Mouse (Mus musculus) liver, embryonic 15.5 days (tissue): ENCODE measurements around the gene Drp2. TPM values are rescaled to one million over a fixed set of nuclear protein-coding genes. Genes with fewer than 3 reads are reported as not detected.

Source experiments
- ATAC-seq: fragments of 200-750 bp; cut with Nextera tagmentation; 2 replicates; pipeline ENCODE4 v1.8.0; 2017; ENCODE audit warnings: moderate number of reproducible peaks, mild to moderate bottlenecking, moderate library complexity; ENCODE audit not compliant: insufficient read depth
- H3K27ac ChIP-seq: fragments of 300-500 bp; sonication (generic); replicated peaks from 2 replicates; pipeline ENCODE4 v1.5.1; 2015; ENCODE audit warnings: mild to moderate bottlenecking, inconsistent platforms
- H3K27me3 ChIP-seq: fragments of 300-500 bp; sonication (generic); 2 replicates; pipeline ENCODE4 v1.6.1; 2015; ENCODE audit warnings: mild to moderate bottlenecking, inconsistent platforms
- H3K36me3 ChIP-seq: fragments of 300-500 bp; sonication (generic); replicated peaks from 2 replicates; pipeline ENCODE4 v1.6.1; 2015; ENCODE audit warnings: moderate library complexity, mild to moderate bottlenecking, inconsistent platforms
- H3K4me1 ChIP-seq: fragments of 300-500 bp; sonication (generic); replicated peaks from 2 replicates; pipeline ENCODE4 v1.6.1; 2015; ENCODE audit warnings: inconsistent platforms
- H3K4me2 ChIP-seq: fragments of 300-500 bp; sonication (generic); 2 replicates; pipeline ENCODE4 v1.6.1; 2015; ENCODE audit warnings: moderate library complexity, mild to moderate bottlenecking, inconsistent platforms
- H3K4me3 ChIP-seq: fragments of 300-500 bp; sonication (generic); replicated peaks from 2 replicates; pipeline ENCODE4 v1.5.1; 2015; ENCODE audit warnings: mild to moderate bottlenecking, inconsistent platforms
- H3K9ac ChIP-seq: fragments of 300-500 bp; sonication (generic); 2 replicates; pipeline ENCODE4 v1.6.1; 2015; ENCODE audit warnings: moderate library complexity, mild to moderate bottlenecking, inconsistent platforms
- H3K9me3 ChIP-seq: fragments of 300-500 bp; sonication (generic); replicated peaks from 2 replicates; pipeline ENCODE4 v1.6.1; 2016; ENCODE audit warnings: inconsistent platforms
- WGBS: fragments of 180-500 bp; shearing (Covaris S2); methylation state at CpG from one replicate; pipeline ENCODE4 v1.1.7; 2015; ENCODE audit warnings: mixed read lengths; ENCODE audit not compliant: insufficient replicate concordance; 5-methylcytosine and 5-hydroxymethylcytosine counted together
- polyA plus RNA-seq: library from polyadenylated mRNA; unstranded; fragments of >200 nt; fragmentation: Nextera tagmentation; extraction: Ambion mirVana; gene quantifications from 2 replicates; pipeline ENCODE4 v1.2.1, GENCODE M21; 2015

Drp2 gene
- polyA plus RNA-seq, 1 experiment from 2014 or later: 0.09 TPM

- Histone ChIP-seq H3K27me3 (no peaks in the 10 kb centered on the region), H3K36me3 (no peaks in the 10 kb centered on the region), H3K27ac (no peak overlapping the region), H3K4me2 (no peak overlapping the region), H3K4me3 (no peak overlapping the region), H3K9me3 (no peaks in the 10 kb centered on the region), H3K4me1 (no peaks in the 10 kb centered on the region), H3K9ac (no peak overlapping the region)
- 21% methylated on average over 1 of the region's 1 CpGs for WGBS
- ATAC-seq: no peak
These were observed 7.7 kb downstream of the Drp2 start for GRCm38 (mm10) chrX:134412096-134412495.

DNA sequence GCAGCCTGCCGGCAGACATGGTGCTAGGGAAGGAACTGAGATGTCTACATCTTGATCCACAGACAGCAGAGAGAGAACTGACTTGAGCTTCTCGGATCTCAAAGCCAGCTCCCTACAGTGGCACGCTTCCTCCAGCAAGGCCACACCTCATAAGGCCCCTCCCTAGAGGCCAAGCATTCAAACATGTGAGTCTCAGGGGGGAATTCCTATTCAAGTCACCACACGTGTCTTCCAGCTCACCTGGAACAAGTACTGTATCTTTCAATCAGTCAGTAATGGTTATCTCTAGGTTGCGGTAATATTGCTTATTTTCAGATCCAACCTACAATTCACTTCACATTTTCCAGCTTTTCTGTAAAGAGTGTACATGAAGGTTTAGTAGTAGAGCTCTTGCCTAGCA is 15.7 kb downstream of the Drp2 start:
- H3K4me2 ChIP-seq: no peak overlapping the region
- no peaks in the 10 kb centered on the region for H3K9me3 ChIP-seq
- no peak overlapping the region for H3K9ac ChIP-seq
- H3K4me1 ChIP-seq: no peaks in the 10 kb centered on the region
- ATAC-seq: no peak
- H3K27me3 ChIP-seq: no peaks in the 10 kb centered on the region
- no peaks in the 10 kb centered on the region for H3K36me3 ChIP-seq
- H3K4me3 ChIP-seq: no peak overlapping the region
- H3K27ac ChIP-seq: no peak overlapping the region
- WGBS: 63% methylated on average over 5 of the region's 5 CpGs

- no peak overlapping the region for H3K9ac ChIP-seq
- H3K36me3 ChIP-seq: no peaks in the 10 kb centered on the region
- H3K4me1 ChIP-seq: no peaks in the 10 kb centered on the region
- WGBS: 69% methylated on average over 5 of the region's 5 CpGs
- H3K4me3 ChIP-seq: no peak overlapping the region
- ATAC-seq: no peak
- H3K27me3 ChIP-seq: no peaks in the 10 kb centered on the region
- no peak overlapping the region for H3K4me2 ChIP-seq
- no peaks in the 10 kb centered on the region for H3K9me3 ChIP-seq
- no peak overlapping the region for H3K27ac ChIP-seq
These were observed 19.9 kb downstream of the Drp2 start for GRCm38 (mm10) chrX:134424263-134424662.

GRCm38 (mm10) chrX:134425798-134426197 is 21.4 kb downstream of the Drp2 start:
- Histone ChIP-seq H3K27me3 (no peaks in the 10 kb centered on the region), H3K27ac (no peak overlapping the region), H3K4me1 (no peaks in the 10 kb centered on the region), H3K4me3 (no peak overlapping the region), H3K4me2 (no peak overlapping the region), H3K9me3 (no peaks in the 10 kb centered on the region), H3K9ac (no peak overlapping the region), H3K36me3 (no peaks in the 10 kb centered on the region)
- ATAC-seq: no peak
- 65% methylated on average over 10 of the region's 10 CpGs for WGBS

GRCm38 (mm10) chrX:134426819-134427218 is 22.5 kb downstream of the Drp2 start:
- 62% methylated on average over 6 of the region's 6 CpGs for WGBS
- no peaks in the 10 kb centered on the region for H3K36me3 ChIP-seq
- no peaks in the 10 kb centered on the region for H3K27me3 ChIP-seq
- H3K4me1 ChIP-seq: no peaks in the 10 kb centered on the region
- no peak overlapping the region for H3K27ac ChIP-seq
- ATAC-seq: no peak
- no peak overlapping the region for H3K4me2 ChIP-seq
- H3K9ac ChIP-seq: no peak overlapping the region
- H3K9me3 ChIP-seq: no peaks in the 10 kb centered on the region
- no peak overlapping the region for H3K4me3 ChIP-seq

DNA sequence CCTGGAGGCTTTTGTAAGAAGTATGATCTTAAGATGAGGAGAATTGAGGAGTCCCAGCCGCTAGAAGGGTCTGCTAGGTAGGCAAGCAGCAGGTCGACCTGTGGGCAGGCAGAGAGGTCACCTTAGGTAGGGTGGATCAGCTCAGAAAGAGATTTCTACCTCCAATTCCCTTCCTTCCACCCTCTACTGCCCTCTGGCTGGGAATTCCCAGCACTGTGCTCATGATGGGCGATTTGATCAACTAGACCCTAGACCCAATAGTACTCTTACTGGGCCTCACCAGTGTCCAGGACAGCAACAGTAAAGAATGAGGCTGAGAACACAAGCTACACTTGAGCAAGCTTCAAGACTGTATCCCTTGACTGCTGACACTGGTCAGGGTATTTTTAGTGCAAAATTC is 23.0 kb downstream of the Drp2 start:
- WGBS: 53% methylated on average over 3 of the region's 3 CpGs
- H3K9ac ChIP-seq: no peak overlapping the region
- no peak for ATAC-seq
- no peaks in the 10 kb centered on the region for H3K27me3 ChIP-seq
- H3K4me1 ChIP-seq: no peaks in the 10 kb centered on the region
- H3K4me2 ChIP-seq: no peak overlapping the region
- no peak overlapping the region for H3K4me3 ChIP-seq
- H3K27ac ChIP-seq: no peak overlapping the region
- no peaks in the 10 kb centered on the region for H3K9me3 ChIP-seq
- no peaks in the 10 kb centered on the region for H3K36me3 ChIP-seq

DNA sequence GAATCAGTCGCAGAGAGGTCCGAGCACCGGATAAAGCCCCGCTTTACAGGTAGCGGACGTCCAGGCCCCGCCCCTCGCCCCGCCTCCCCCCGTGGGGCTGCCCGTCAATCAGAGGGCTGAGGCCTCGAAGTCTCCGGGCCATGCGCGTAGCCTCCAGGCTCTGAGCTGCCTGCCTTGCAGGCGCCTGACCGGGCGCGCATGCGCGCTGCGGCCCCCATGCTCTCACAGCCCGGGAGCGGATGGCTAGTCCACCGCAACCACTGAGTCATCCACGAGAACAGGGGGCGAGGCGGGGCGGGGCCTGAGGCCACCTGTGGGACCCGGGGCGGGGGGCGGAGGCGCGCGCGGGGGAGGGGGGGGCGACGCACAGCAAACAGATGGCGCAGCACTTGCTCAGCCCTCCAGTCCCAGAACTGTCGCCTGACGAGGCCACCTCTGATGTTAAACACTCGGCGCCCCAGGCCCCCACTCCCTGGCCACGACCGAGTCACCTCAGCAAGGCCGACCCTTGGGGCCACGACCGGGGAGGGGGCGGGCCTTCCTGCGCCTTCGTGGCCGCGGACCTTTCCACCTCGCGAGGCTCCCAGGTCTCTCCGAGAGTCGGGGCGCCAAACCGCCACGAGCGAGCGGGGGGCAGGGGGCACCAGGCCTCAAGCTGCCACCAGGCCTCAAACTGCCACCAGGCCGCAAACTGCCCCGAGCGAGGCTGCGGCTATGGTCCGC is 70.8 kb downstream of the Drp2 start:
- H3K36me3 ChIP-seq: no peaks in the 10 kb centered on the region
- no peak overlapping the region for H3K27ac ChIP-seq
- H3K4me1 ChIP-seq: no peaks in the 10 kb centered on the region
- H3K4me3 ChIP-seq: no peak overlapping the region
- ATAC-seq: no peak
- H3K9ac ChIP-seq: no peak overlapping the region
- H3K4me2 ChIP-seq: no peak overlapping the region
- no peaks in the 10 kb centered on the region for H3K27me3 ChIP-seq
- WGBS: 68% methylated on average over 64 of the region's 67 CpGs
- no peaks in the 10 kb centered on the region for H3K9me3 ChIP-seq

GRCm38 (mm10) chrX:134476290-134476689 is 71.9 kb downstream of the Drp2 start, which contains the start of gene Taf7l:
Gene Taf7l, minus strand, starts transcription at chrX:134476490.
- Histone ChIP-seq H3K4me1 (no peaks in the 10 kb centered on the region), H3K9ac (no peak within 1 kb of the TSS), H3K27me3 (no peaks in the 10 kb centered on the region), H3K36me3 (no peaks in the 10 kb centered on the region), H3K9me3 (no peaks in the 10 kb centered on the region), H3K4me2 (no peak within 1 kb of the TSS), H3K4me3 (no peak within 1 kb of the TSS), H3K27ac (no peak within 1 kb of the TSS)
- 72% methylated on average over 25 of the region's 25 CpGs for WGBS
- ATAC-seq: no peak

- 36% methylated on average over 3 of the region's 3 CpGs for WGBS
- ATAC-seq: no peak
- no peak overlapping the region for H3K9ac ChIP-seq
- no peaks in the 10 kb centered on the region for H3K36me3 ChIP-seq
- no peaks in the 10 kb centered on the region for H3K9me3 ChIP-seq
- H3K4me3 ChIP-seq: no peak overlapping the region
- H3K27ac ChIP-seq: no peak overlapping the region
- no peak overlapping the region for H3K4me2 ChIP-seq
- H3K27me3 ChIP-seq: no peaks in the 10 kb centered on the region
- no peaks in the 10 kb centered on the region for H3K4me1 ChIP-seq
These were observed 77.4 kb downstream of the Drp2 start for GRCm38 (mm10) chrX:134481720-134482119.

- Histone ChIP-seq H3K4me2 (no peak overlapping the region), H3K9me3 (no peaks in the 10 kb centered on the region), H3K4me3 (no peak overlapping the region), H3K27ac (no peak overlapping the region), H3K27me3 (no peaks in the 10 kb centered on the region), H3K9ac (no peak overlapping the region), H3K4me1 (no peaks in the 10 kb centered on the region), H3K36me3 (no peaks in the 10 kb centered on the region)
- 69% methylated on average over 8 of the region's 8 CpGs for WGBS
- ATAC-seq: no peak
These were observed 96.3 kb downstream of the Drp2 start for GRCm38 (mm10) chrX:134500651-134501050.
